Mouse (Mus musculus): Measurements from ENCODE around the gene Scn1b. TPM values are rescaled to one million over a fixed set of nuclear protein-coding genes. Genes with fewer than 3 reads are reported as not detected.

Scn1b gene
- 10 to 100 TPM; 21.2 to 21.8 TPM for total RNA-seq (2021)

DNA sequence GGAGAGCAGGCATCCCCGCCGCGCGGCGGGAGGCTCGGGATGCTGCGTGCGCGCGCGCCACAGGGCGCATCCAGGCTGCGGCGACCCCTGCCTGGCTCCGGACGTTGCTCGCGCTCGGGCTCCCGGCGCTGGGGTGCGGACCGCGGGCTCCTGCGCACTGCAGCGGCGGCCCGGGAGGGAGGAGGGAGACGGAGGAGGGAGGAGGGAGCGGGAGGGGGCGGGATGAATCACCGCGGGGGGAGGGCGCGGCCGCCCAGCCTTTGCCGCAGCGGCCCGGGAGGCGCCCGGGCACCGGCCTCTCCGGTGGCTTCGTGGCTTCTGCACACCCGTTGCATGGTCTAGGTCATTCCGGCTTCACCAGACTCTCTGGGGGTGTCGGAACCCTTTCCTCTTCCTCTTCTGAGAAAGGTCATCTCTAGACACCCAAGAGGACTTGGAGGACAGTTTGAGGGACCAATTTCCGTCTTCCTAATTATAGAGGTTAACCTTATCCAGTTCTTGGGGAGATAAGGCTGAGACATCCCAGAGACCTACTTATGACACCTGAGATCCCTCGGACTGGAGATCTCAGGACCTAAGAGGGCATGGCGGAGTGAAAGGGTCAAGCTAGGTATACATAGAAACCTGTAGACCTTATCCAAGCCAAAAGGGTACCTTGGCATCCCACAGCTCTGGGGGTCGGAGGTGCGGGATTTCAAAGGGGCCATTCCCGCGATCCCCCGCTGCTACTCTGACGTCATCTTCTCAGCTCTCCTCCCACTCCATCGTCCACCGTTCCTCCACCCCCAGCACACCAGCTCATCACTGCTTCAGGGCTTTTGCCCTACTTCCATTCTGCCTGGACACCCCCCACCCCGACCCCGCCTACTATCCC, at the start of gene Scn1b:
Gene Scn1b, minus strand, starts transcription at position 153 of the 874 bp plus-strand sequence.
- peak; percentile 49 for DNase-seq (ENCODE audit: low spot score)
- intact Hi-C loops (cut with DNase I): no loop called here

DNA sequence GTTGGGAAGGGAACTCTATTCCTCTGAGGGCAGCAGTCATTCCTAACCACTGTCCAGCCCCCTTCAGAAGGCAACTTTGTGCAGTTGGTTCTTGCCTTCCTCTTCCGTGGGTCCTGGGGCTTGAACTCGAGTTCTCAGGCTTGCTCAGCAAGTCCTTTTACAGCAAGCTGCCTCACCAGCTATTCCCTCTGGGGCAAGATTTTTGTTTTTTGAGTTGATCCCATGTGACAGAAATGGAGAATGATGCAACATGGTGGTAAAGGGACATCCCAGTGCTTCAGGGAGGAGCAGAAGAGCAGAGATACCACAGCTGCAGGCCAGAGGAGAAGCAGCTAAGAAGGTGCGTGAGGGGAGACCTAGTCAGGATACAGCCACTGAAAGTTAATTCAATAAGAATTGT, 48.3 kb upstream of the Scn1b start:
- no peak for DNase-seq (ENCODE audit: low spot score)
- intact Hi-C loops (cut with DNase I): loop anchor here (5.0 kb wide), 1 partner anchor 113 kb away; no protein-coding TSS in a partner anchor

DNA sequence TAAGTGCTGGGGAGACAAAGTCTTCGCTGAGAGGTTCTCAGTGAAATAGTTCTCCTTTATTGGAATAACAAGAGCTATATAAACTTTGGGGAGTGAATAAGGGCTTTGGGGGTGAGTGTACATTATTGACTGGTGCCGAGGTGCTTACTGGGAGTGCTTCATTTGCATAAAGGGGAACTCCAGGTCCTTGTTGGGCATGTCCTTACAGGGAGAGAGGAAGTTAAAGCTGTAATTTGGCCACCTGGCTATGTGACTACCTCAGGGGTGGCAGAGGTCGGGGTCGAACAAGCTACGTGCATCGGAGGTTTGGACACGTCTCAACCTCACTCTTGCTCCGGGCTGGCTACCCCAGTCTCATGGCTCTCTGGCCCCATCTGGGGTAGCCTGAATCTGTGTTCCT, 47.7 kb upstream of the Scn1b start:
- DNase-seq (ENCODE audit: low spot score): no peak
- intact Hi-C loops (cut with DNase I): no loop called here

DNA sequence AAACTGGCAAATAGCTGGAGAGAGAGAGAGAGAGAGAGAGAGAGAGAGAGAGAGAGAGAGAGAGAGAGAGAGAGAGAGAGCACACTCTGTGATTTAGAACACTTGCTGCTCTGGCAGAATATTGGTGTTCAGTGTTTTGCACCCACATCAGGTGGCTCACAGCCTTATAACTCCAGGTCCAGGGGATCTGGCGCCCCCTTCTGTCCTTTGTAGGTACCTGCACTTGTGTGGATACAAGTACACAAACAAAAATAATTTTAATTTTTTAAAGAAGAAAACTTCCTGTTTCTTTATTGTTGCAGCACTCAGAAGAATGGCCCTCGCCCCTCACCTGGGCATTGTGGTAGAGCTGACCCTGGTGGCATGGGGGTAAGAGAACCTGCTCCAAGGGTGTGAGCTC, 45.4 kb upstream of the Scn1b start:
- intact Hi-C loops (cut with DNase I): loop anchor here (1.0 kb wide), 2 partner anchors 33 to 67 kb away; no protein-coding TSS in a partner anchor
- DNase-seq (ENCODE audit: low spot score): no peak

DNA sequence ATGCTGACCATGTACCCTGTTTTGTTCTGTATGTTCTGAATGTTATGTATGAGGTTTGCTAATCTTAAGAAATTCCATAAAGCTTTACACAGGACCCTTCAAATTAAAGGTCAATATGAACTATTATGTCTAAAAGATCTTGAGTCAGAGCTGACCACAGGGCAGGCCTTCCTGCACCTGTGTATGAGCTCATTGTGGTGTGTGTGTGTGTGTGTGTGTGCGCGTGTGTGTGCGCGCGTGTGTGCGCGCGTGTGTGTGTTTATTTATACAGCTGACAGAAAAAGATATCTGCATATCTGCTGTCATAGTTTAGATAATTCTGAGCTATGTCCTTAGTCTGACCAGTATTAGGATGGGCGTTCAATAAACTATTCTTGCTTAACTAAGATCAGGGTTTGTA, 43.7 kb upstream of the Scn1b start:
- DNase-seq (ENCODE audit: low spot score): no peak
- intact Hi-C loops (cut with DNase I): no loop called here

DNA sequence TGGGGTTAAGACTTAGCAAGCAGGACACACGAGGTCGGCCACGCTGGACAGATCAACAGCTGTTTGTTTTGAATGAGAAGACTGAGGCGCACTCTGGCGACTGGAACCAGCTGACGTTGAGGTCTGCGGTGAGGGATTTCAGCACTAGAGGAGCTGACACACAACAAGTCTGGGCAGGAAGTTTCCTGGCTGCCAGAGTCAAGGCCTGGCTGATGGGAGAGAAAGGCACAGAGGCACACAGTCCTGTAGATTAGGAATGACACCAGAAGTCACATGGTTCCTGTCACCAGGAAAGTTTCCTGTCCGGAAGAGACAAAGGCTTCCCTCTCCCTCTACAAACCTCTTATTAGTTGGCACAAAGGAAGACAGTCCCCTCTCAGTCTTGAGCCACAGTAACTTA, 41.6 kb upstream of the Scn1b start:
- no peak for DNase-seq (ENCODE audit: low spot score)
- intact Hi-C loops (cut with DNase I): no loop called here

DNA sequence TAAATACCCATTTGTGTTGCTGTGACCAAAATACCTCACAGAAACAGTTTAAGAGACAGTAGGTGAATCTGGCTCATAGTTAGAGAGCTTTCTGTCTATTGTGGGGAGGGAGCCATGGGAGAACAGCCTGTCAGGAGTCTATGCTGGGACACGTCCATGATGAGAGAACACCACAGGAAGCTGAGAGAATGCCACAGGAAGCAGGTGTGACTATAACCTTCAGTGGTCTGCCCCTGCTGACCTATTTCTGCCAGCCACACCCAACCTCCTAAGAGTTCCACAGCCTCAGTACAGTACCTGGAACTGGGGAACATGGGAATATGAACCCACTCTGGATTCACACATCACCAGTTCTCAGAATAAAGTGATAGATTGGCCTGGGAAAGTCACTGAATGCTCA, 37.9 kb upstream of the Scn1b start:
- intact Hi-C loops (cut with DNase I): no loop called here
- no peak for DNase-seq (ENCODE audit: low spot score)

DNA sequence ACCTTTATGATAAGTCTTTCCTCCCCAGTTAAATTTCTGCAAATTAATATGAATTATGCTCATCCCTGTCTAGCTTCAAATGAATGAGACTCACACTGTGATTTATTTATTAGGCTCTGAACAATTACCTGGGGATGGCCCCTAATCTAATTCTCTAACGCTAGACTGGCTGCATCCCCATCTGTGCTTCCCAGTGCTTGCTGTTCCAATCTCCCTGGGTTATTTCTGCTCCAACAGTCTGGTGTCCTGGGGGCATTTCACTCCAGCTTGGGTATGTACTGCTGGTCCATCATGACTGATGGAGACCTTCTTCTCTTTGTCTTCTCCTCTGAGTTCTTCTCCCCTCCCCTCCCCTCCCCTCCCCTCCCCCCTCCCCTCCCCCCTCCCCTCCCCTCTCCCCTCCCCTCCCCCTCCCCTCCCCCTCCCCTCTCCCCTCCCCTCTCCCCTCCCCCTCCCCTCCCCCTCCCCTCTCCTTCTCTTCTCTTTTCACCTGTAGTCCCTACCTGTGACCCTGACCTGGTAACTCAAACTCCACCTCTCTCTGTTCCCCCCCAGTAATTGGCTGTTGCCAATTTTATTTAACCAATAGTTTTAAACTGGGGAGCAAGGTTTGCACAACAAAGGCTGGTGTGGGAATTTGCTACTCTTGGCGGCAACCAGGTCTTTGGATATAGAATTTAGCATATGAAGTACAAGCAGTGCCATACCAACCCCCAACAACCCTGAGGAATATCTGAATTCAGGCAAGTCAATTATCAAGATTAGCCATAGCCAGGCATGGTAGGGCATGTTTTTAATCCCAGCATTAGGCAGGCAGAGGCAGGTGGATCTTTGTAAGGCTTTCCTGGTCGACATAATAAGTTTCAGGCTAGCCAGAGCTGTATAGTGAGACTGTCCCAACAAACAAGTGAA, 37.1 kb upstream of the Scn1b start:
- intact Hi-C loops (cut with DNase I): no loop called here
- no peak for DNase-seq (ENCODE audit: low spot score)

DNA sequence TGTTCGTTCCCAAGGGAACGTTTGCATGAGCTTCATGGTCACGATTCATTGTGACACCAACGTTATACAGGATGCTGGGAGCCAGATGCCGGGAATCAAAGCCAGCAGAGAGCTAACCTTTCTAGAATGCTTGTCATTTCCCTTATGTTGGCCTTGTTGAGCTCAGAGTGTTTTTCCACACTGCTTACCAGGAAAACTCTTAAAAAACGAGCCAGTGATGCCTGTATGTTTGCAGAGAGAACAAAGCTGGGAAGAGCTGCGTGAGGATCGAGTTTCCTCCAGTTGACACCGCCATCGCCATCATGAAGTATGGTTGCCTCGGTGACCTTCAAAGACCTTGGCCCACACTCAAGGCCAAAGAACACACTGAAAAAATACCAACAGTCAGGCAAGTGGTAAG, 35.5 kb upstream of the Scn1b start:
- intact Hi-C loops (cut with DNase I): no loop called here
- DNase-seq (ENCODE audit: low spot score): no peak

DNA sequence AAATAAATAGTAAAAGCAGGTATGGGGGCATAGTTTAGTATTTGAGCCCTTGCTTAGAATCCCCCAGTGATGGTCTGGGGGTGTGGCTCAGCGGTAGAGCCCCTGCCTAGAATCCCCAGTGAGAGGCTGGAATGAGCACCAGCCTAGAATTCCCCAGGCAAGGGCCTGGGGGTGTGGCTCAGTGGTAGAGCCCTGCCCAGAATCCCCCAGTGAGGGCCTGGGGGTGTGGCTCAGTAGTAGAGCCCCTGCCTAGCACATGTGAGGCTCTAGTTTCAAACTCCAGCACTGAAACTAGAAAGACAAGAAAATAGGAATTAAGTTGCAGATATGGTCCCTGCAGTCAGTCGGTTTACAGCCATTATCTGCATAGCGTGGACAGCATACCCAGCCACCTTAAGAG, 35.0 kb upstream of the Scn1b start:
- no peak for DNase-seq (ENCODE audit: low spot score)
- intact Hi-C loops (cut with DNase I): no loop called here

DNA sequence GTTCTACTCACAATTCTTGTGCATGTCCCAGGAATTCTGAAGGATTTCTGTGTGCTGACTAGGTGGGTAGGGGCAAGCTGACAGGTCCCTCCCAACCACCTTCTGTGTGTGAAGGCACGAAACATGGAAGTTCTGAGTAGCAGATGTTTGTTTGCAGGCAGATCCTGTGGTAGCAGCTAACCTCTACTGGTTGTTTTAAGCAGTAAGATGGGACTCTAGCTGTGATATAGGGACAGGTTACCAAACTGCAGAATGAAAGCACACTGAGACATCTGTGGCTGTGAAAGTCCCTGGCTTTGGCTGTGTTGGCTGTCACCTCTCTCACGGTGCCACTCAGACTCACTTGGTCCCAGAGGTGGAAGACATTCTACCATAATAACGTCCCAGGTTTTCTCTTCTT, 34.4 kb upstream of the Scn1b start:
- DNase-seq (ENCODE audit: low spot score): no peak
- intact Hi-C loops (cut with DNase I): no loop called here

DNA sequence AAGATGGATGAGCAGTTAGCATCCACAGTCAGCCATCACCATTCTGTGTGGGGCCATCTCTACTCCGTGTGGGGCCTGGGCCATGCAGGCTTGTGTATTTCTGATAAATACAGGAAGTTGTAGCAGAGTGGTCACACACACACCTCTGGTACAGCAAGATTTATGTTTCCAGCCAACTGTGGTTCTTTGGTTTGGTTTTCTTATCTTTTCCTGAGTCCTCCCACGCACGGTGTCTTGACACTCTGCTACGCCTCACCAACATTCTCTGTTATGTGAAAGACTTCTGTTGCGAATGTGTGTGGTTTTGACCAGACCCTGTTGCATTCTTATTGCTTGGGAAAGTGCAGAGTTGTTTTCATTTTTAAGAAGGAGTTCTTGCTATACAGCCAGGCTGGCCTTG, 34.0 kb upstream of the Scn1b start:
- intact Hi-C loops (cut with DNase I): no loop called here
- no peak for DNase-seq (ENCODE audit: low spot score)

DNA sequence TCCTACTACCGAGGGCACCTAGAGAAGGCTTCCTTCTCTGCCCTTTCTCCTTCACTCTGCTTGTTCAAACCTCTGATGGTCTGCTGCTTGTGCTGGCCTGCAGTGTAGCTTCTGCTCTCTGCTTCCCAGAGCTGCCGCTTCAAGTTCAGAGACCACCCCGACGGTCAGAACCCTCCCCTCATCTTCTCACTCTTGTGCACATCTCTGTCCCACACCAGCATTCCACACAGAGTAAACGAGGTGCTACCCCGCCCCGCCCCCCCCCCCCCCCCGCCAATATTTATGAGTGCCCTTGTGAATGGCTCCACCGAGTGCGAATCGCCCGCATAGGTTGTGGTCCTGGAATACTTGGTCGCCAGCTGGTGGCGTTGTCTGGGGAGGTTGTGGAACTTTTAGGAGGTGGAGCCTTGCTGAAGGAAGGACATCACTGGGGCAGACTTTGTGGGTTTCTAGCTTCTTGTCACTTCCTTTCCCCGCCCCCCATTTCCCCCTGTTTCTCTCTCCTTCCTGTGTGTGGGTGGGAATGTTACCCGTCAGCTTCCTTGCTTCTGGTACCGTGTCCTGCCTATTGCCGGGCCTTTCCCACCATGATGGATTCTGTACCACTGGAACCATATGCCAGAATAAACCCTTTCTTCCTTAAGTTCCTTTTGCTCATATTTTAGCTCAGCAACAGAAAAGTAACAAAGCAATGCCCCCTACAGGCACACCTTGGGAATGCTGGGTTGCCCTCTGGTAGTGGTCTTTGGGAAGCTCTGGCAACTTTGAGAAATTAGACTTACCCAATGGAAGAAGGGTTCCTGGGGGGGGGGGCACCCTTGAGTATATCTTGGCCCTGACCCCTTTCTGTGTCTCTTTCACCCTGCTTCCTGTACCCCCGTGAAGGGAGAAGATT, 29.5 kb upstream of the Scn1b start:
- no peak for DNase-seq (ENCODE audit: low spot score)
- intact Hi-C loops (cut with DNase I): no loop called here

DNA sequence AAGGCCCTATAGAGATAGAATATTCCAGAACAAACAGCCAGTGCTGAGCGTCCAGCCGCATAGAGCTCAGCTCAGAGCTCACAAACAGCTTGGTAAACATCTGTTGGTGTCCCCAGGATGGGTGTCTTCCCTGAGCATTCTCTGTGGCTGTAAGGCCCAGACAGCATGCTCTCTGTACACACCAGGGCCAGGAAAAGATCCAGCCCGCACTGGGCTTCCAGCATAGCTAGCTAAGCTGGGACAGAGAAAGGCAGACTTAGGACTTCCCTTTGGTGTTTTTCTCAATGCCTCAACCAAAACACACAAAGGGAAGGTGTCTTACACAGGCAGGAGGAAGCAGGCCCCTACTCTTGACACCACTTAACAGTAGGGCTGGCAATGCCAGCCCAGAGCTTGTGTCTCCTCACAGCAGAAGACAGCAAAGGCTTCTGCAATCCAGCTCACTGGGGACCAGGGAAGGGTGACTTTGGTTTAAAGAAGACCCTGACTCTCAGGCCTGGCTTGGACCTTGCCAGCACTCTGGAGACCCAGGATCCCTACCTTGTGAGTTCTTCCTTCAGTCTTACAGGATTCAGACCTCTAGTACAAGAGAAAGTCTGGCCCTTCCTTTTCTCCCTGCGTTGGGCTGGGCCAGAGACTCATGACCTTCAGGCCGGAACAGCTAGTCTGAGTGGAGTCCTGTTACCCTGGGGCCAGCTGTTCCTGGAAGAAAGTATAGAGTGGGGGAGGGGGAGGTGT, 28.7 kb upstream of the Scn1b start, which contains the start of gene Gramd1a:
Gene Gramd1a, minus strand, starts transcription at position 601 of the 738 bp plus-strand sequence.
- intact Hi-C loops (cut with DNase I): no loop called here
- DNase-seq (ENCODE audit: low spot score): no peak

DNA sequence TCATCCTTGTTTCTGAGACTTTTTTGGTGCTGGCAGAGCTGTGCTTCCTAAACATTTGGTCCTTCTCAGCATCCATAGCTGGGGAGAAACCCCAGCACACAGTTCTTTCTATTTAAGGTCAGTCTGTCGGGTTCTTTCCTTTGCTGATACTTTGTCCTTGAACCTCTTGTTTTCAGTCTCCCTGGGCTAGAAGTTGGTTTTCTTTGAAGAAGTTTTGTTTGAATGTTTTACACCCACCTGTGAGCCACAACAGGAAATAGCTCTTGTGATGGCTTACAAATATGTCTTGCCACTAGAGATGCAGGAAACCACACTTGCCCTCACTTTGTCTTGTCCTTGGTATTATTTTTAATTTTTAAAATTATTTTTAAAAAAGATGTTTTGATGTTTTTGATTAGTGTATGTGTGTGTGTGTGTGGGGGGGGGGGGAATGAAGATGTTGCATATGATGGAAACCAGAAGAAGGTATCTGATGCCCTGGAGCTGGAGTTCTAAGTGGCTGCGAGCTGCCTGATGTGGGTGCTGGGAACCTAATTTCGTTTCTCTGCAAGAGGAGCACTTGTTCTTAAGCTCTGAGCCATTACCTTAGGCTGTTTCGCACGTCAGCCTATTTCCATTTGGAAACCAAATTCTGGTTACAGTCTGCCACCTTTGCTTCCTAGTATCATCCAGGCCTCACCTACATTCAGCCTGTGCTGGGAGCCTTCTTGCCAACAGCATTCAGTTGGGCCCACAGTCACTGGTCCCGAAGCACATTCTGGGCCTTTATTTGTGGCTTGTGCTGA, 26.9 kb upstream of the Scn1b start:
- intact Hi-C loops (cut with DNase I): no loop called here

DNA sequence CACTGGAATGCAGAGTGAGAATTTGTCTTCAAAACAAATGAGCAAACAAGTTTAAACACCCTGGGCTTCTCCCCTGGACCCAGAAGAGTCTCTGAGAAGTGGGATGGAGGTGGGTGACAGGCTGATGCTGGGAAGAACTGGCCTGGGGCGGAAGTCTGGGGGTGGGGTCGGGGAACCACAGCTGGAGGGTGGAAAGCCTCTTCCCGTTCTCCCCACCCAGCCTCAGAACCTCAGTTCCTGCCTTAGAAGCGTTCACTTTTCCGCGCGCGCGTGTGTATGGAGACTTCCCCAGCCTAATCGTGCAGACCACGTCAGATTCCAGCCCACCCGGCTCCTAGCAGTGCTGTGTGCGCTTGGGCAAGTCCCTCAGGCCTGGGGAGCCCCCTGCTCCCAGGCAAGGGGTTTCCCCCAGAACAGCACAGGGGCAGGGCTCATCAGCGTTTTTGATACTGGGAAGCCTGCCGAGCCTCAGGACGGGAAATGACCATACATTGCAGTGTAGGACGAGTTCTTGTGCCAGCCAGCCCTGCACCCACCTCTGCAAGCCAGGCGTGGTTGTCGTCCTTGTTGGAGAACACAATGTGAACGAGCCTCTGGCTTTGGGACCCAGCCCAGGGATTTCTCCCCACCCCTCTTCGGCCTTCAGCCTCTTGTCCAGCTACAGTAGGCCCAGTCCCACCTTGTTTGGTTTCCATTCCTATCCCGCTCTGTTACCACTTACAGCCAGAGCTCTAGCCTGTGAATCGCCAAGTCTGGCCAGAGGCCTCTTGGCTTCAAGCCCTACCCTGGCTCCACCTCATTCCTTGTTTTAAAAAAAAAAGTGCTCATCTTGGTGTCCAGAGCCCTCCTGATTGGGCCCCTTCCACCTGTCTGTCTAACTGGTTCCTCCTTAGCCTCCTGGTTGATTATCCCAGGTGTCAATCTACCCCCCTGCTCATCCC, 24.8 kb upstream of the Scn1b start:
- DNase-seq (ENCODE audit: low spot score): peak; percentile 62
- intact Hi-C loops (cut with DNase I): no loop called here

More for the DNA sequence above, 26.9 kb upstream of the Scn1b start:
- no peak for DNase-seq (ENCODE audit: low spot score)

DNA sequence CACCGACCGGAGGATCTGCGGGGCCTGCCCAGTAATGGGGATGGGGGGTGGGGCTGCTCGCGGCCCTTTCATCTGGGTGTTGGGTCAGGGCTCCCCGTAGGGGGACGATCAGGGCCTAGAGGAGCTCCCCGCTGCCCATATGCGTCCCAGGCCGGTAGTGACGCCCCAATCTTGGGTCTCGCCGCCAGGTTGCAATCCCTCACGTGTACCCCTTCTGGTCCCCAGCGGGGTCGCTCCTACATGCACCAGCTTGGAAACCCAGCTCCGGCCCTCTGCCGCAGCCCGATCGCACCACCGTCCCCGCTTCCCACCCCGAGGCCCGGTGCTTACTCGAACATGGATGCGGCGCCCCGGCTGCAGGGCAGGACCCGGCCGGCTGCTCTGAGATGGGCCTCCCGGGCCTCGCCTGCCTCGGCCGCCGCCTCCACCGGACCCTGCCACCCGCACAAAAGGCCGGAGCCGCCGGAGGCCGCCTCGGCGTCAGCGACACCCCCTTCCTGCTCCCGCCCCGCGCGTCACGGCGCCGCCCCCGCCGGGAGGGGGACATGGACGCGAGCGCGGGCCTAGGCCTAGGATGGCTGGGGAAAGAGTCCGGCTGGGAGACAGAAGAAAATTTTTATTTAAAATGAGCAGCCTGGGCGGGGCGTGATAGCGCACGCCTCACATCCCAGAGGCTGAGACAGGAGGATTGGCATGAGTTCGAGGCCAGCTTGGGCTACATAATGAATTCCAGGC, 23.9 kb upstream of the Scn1b start:
- peak; percentile 90 for DNase-seq (ENCODE audit: low spot score)
- intact Hi-C loops (cut with DNase I): no loop called here
